In genomic region chr5:104371284-104371683, GRCm38 (mm10) we compare ENCODE assay signal across 29 mouse cellular contexts. TPM values are rescaled to one million over a fixed set of nuclear protein-coding genes. Genes with fewer than 3 reads are reported as not detected.
A peak's percentile ranks its signal among the peaks of the same experiment; 100 is the strongest.
DNase-seq lines count a peak whose midpoint lies in the region; ATAC-seq and TF ChIP-seq lines count a peak whose summit lies in the region.
"Had no signal": no experiment of that assay in that cellular context is flagged by ENCODE, and none has a peak within 500 bp of the region (broad histone marks: within the 10 kb centered on the region; RNA-seq: fewer than 3 reads in every experiment).

No protein-coding gene starts in this region.

- H3K9ac ChIP-seq in embryonic facial prominence, embryonic 14.5 days (ENCODE audit: low read depth, low read length): no peak overlapping the region
- no peak overlapping the region for H3K9ac ChIP-seq in midbrain, embryonic 11.5 days (ENCODE audit: low read length)
- H3K9ac ChIP-seq in midbrain, postnatal 0 days (replicated peaks; ENCODE audit: low read length, poor library complexity, severe bottlenecking): no peak overlapping the region
- no peak overlapping the region for H3K9ac ChIP-seq in embryonic facial prominence, embryonic 15.5 days

- no peak for TF ChIP-seq CTCF in midbrain, postnatal 0 days (IDR thresholded peaks at IDR 0.05)

- H3K4me2 ChIP-seq in embryonic facial prominence, embryonic 14.5 days (ENCODE audit: low read depth, low read length): no peak overlapping the region
- H3K4me2 ChIP-seq in midbrain, embryonic 11.5 days: no peak overlapping the region
- no peak overlapping the region for H3K4me2 ChIP-seq in midbrain, postnatal 0 days (ENCODE audit: low read depth, low read length, poor library complexity, severe bottlenecking)
- H3K4me2 ChIP-seq in embryonic facial prominence, embryonic 15.5 days (replicated peaks): no peak overlapping the region

- peaks cover 6% of the 10 kb centered on the region; the same call in 1 of the 2 replicates for H3K4me1 ChIP-seq in embryonic facial prominence, embryonic 14.5 days (ENCODE audit: control insufficient read depth, insufficient read depth, low read length)
- peaks cover 19% of the 10 kb centered on the region for H3K4me1 ChIP-seq in embryonic facial prominence, embryonic 10.5 days
- H3K4me1 ChIP-seq in midbrain, embryonic 11.5 days (ENCODE audit: control insufficient read depth, insufficient read depth, low read length): no peaks in the 10 kb centered on the region
- H3K4me1 ChIP-seq in midbrain, postnatal 0 days (ENCODE audit: insufficient read depth, low read length): no peaks in the 10 kb centered on the region
- no peaks in the 10 kb centered on the region for H3K4me1 ChIP-seq in embryonic facial prominence, embryonic 15.5 days

- no peak overlapping the region for H3K27ac ChIP-seq in embryonic facial prominence, embryonic 14.5 days (replicated peaks; ENCODE audit: low read depth, low read length)
- no peak overlapping the region for H3K27ac ChIP-seq in embryonic facial prominence, embryonic 10.5 days (replicated peaks)
- no peak overlapping the region for H3K27ac ChIP-seq in midbrain, embryonic 11.5 days (ENCODE audit: low read depth, low read length)
- no peak overlapping the region for H3K27ac ChIP-seq in midbrain, postnatal 0 days (ENCODE audit: low read depth, low read length)
- H3K27ac ChIP-seq in embryonic facial prominence, embryonic 15.5 days (replicated peaks): no peak overlapping the region; the same call in 1 of the 2 replicates

- DNase-seq in embryonic facial prominence, embryonic 14.5 days (ENCODE audit: low spot score): peak; percentile 59
- no peak for DNase-seq in embryonic facial prominence, embryonic 10.5 days (ENCODE audit: low spot score)
- peak; percentile 37 for DNase-seq in midbrain, embryonic 11.5 days (ENCODE audit: low spot score, missing footprints)
- no peak for DNase-seq in midbrain, postnatal 0 days (ENCODE audit: low spot score)
- peak; percentile 55 for DNase-seq in adipocyte (ENCODE audit: low spot score)
- no peak for DNase-seq in lung, postnatal 14 days
- no peak for DNase-seq in left cerebral cortex, adult 18-20 months (ENCODE audit: low spot score in 2 of 2)
- DNase-seq: adrenal gland, adult 2 months; adrenal gland, adult 8-10 months; adrenal gland, postnatal 10 days; adrenal gland, postnatal 14 days; adrenal gland, postnatal 25 days; adrenal gland, postnatal 36 days; B cell, adult 2 months; cerebellum, adult 11 months; cerebellum, adult 11-12 months; cerebellum, adult 18-20 months had no signal

- H3K36me3 ChIP-seq in embryonic facial prominence, embryonic 14.5 days (ENCODE audit: control insufficient read depth, insufficient read depth, low read length): no peaks in the 10 kb centered on the region
- no peaks in the 10 kb centered on the region for H3K36me3 ChIP-seq in embryonic facial prominence, embryonic 10.5 days (replicated peaks)
- H3K36me3 ChIP-seq in midbrain, embryonic 11.5 days (ENCODE audit: control insufficient read depth, insufficient read depth, low read length): no peaks in the 10 kb centered on the region
- H3K36me3 ChIP-seq in midbrain, postnatal 0 days (ENCODE audit: insufficient read depth, low read length): no peaks in the 10 kb centered on the region
- no peaks in the 10 kb centered on the region for H3K36me3 ChIP-seq in embryonic facial prominence, embryonic 15.5 days
- H3K36me3 ChIP-seq: G1E had no signal

- ATAC-seq in embryonic facial prominence, embryonic 14.5 days (ENCODE audit: low read depth): no peak
- no peak for ATAC-seq in midbrain, embryonic 11.5 days (ENCODE audit: low FRiP score)
- no peak for ATAC-seq in midbrain, postnatal 0 days (ENCODE audit: low FRiP score)
- peak; percentile 60; the same call in 1 of the 2 replicates for ATAC-seq in embryonic facial prominence, embryonic 15.5 days (ENCODE audit: insufficient number of reproducible peaks, low FRiP score, low TSS enrichment, low read depth)
- ATAC-seq: activated CD4-positive, CD25-positive, alpha-beta regulatory T cell, adult 4 months; CD4-positive, CD25-positive, alpha-beta regulatory T cell, adult 4 months; Patski had no signal

- H3K9me3 ChIP-seq in embryonic facial prominence, embryonic 14.5 days (ENCODE audit: control insufficient read depth, low read length): no peaks in the 10 kb centered on the region
- H3K9me3 ChIP-seq in embryonic facial prominence, embryonic 10.5 days: 0 out of 2 replicates have a peak, but pooled peaks cover 1% of the 10 kb centered on the region
- H3K9me3 ChIP-seq in midbrain, embryonic 11.5 days (ENCODE audit: control insufficient read depth, low read length): no peaks in the 10 kb centered on the region
- no peaks in the 10 kb centered on the region for H3K9me3 ChIP-seq in midbrain, postnatal 0 days (ENCODE audit: low read length)
- H3K9me3 ChIP-seq in embryonic facial prominence, embryonic 15.5 days (replicated peaks): no peaks in the 10 kb centered on the region

- H3K27me3 ChIP-seq in embryonic facial prominence, embryonic 14.5 days (replicated peaks; ENCODE audit: control insufficient read depth, insufficient read depth, low read length): no peaks in the 10 kb centered on the region
- H3K27me3 ChIP-seq in embryonic facial prominence, embryonic 10.5 days (replicated peaks; ENCODE audit: low read depth, poor library complexity, severe bottlenecking): no peaks in the 10 kb centered on the region
- H3K27me3 ChIP-seq in midbrain, embryonic 11.5 days (ENCODE audit: control insufficient read depth, insufficient read depth, low read length): no peaks in the 10 kb centered on the region
- no peaks in the 10 kb centered on the region for H3K27me3 ChIP-seq in midbrain, postnatal 0 days (ENCODE audit: insufficient read depth, low read length)
- no peaks in the 10 kb centered on the region for H3K27me3 ChIP-seq in embryonic facial prominence, embryonic 15.5 days
- H3K27me3 ChIP-seq: CH12.LX, Patski had no signal

- no peak overlapping the region for H3K4me3 ChIP-seq in embryonic facial prominence, embryonic 14.5 days (ENCODE audit: low read depth, low read length)
- H3K4me3 ChIP-seq in embryonic facial prominence, embryonic 10.5 days: no peak overlapping the region
- no peak overlapping the region for H3K4me3 ChIP-seq in midbrain, embryonic 11.5 days (ENCODE audit: low read depth, low read length)
- H3K4me3 ChIP-seq in midbrain, postnatal 0 days (ENCODE audit: low read depth, low read length): no peak overlapping the region
- no peak overlapping the region for H3K4me3 ChIP-seq in embryonic facial prominence, embryonic 15.5 days (replicated peaks)

- 86% methylated on average over 4 of the region's 4 CpGs for WGBS in embryonic facial prominence, embryonic 14.5 days
- 93% methylated on average over 4 of the region's 4 CpGs for WGBS in embryonic facial prominence, embryonic 10.5 days
- WGBS in midbrain, embryonic 11.5 days: 89% methylated on average over 4 of the region's 4 CpGs
- WGBS in midbrain, postnatal 0 days: 89% methylated on average over 4 of the region's 4 CpGs
- 85% methylated on average over 4 of the region's 4 CpGs for WGBS in embryonic facial prominence, embryonic 15.5 days

RNA-seq across cellular contexts. Expression of gene Mepe, which starts 46.2 kb away (rescaled TPM):
- 0.55 and 0.58 TPM in 2 replicates for polyA plus RNA-seq in embryonic facial prominence, embryonic 14.5 days (2014; fragmentation: Nextera tagmentation; extraction: Ambion mirVana)
- not detected in 2 replicates for polyA plus RNA-seq in embryonic facial prominence, embryonic 10.5 days (2016; fragmentation: Nextera tagmentation; extraction: Ambion mirVana)
- not detected in 2 replicates for polyA plus RNA-seq in midbrain, embryonic 11.5 days (2014; fragmentation: Nextera tagmentation; extraction: Ambion mirVana)
- not detected in 2 replicates for total RNA-seq in midbrain, postnatal 0 days (2014; rRNA removed)
- polyA plus RNA-seq in midbrain, postnatal 0 days (2015; fragmentation: Nextera tagmentation; extraction: Ambion mirVana): not detected in 2 replicates
- 0.47 and 0.53 TPM in 2 replicates for polyA plus RNA-seq in embryonic facial prominence, embryonic 15.5 days (2015; fragmentation: Nextera tagmentation; extraction: Ambion mirVana)
- total RNA-seq in left cerebral cortex, adult 18-20 months (2021): not detected
- total RNA-seq: adrenal gland, adult 18-20 months; adrenal gland, adult 2 months; adrenal gland, adult 8-10 months; adrenal gland, postnatal 14 days; adrenal gland, postnatal 25 days; adrenal gland, postnatal 36 days; adrenal gland, postnatal 4 days; CH12.LX; ES-E14; G1E; MEL had no signal
- polyA plus RNA-seq: activated CD4-positive, CD25-positive, alpha-beta regulatory T cell, adult 4 months; adrenal gland, adult 2 months; brain, embryonic 14.5 days; C2C12; CD4-positive, CD25-positive, alpha-beta regulatory T cell, adult 4 months; G1E; Patski had no signal

Comparison
In these comparisons a context has a peak if more than half of its experiments do, and no peak if none do; other contexts are left out.
1. DNase-seq: peak in embryonic facial prominence, embryonic 14.5 days (single experiment), midbrain, embryonic 11.5 days (single experiment) and adipocyte (single experiment); none in embryonic facial prominence, embryonic 10.5 days (single experiment), midbrain, postnatal 0 days (single experiment), lung, postnatal 14 days (single experiment) and left cerebral cortex, adult 18-20 months (0 of 2).